Mouse (Mus musculus) brain, embryonic 14.5 days (tissue): ENCODE results near the gene 2010111I01Rik.

Experiments
- CTCF ChIP-seq: fragments of 200-500 bp; IDR thresholded peaks from 2 replicates; pipeline ENCODE4 v1.5.1; 2012; ENCODE audit warnings: inconsistent platforms, mild to moderate bottlenecking, moderate library complexity, borderline replicate concordance; ENCODE audit not compliant: insufficient read depth, insufficient read length; ENCODE audit errors: extremely low read depth
- POLR2A ChIP-seq: fragments of 200-500 bp; IDR thresholded peaks from 2 replicates; pipeline ENCODE4 v1.6.1; 2012; ENCODE audit warnings: mild to moderate bottlenecking, inconsistent platforms, borderline replicate concordance; ENCODE audit not compliant: poor library complexity, insufficient read depth, insufficient read length, severe bottlenecking; ENCODE audit errors: extremely low read depth

- no peak for TF ChIP-seq POLR2A
- TF ChIP-seq CTCF: no peak
Observed at GRCm38 (mm10) chr13:63016056-63016455, 51.4 kb downstream of the 2010111I01Rik start.
